9 mouse cellular contexts compared by ENCODE assay signal in genomic region chr17:36042055-36042454, GRCm38 (mm10). TPM values are rescaled to one million over a fixed set of nuclear protein-coding genes. Genes with fewer than 3 reads are reported as not detected.
DNase-seq lines count a peak whose midpoint lies in the region; ATAC-seq and TF ChIP-seq lines count a peak whose summit lies in the region.
"Not testable (repeated sequence)": the region's sequence is repeated elsewhere in the genome, so short reads cannot be mapped to it uniquely, and the experiment has no call there.
"Had no signal": no experiment of that assay in that cellular context is flagged by ENCODE, and none has a peak within 500 bp of the region (broad histone marks: within the 10 kb centered on the region; RNA-seq: fewer than 3 reads in every experiment).

No protein-coding gene starts in this region.

- WGBS in embryonic facial prominence, embryonic 12.5 days, result 1% methylated on average over 19 of the region's 19 CpGs
- 1% methylated on average over 18 of the region's 19 CpGs for WGBS in hindbrain, embryonic 12.5 days
- 5% methylated on average over 17 of the region's 19 CpGs for WGBS in lung, embryonic 15.5 days

- H3K9ac ChIP-seq in embryonic facial prominence, embryonic 12.5 days, result peak overlapping the region; percentile 60
- H3K9ac ChIP-seq in hindbrain, embryonic 12.5 days, result peak overlapping the region; percentile 55
- H3K9ac ChIP-seq in lung, embryonic 15.5 days, result peak overlapping the region; percentile 48

- not testable (repeated sequence) for H3K4me1 ChIP-seq in embryonic facial prominence, embryonic 12.5 days; hindbrain, embryonic 12.5 days; lung, embryonic 15.5 days

- TF ChIP-seq POLR2A in myocyte (IDR thresholded peaks at IDR 0.05; ENCODE audit: insufficient read length, low read depth), result not testable (repeated sequence)

- H3K27me3 ChIP-seq in embryonic facial prominence, embryonic 12.5 days; hindbrain, embryonic 12.5 days; lung, embryonic 15.5 days; myocyte (ENCODE audit: control insufficient read depth, insufficient read depth, insufficient read length): not testable (repeated sequence)

- peak overlapping the region; percentile 73 for H3K4me2 ChIP-seq in embryonic facial prominence, embryonic 12.5 days (replicated peaks)
- H3K4me2 ChIP-seq in hindbrain, embryonic 12.5 days (replicated peaks), result peak overlapping the region; percentile 68
- peak overlapping the region; percentile 81 for H3K4me2 ChIP-seq in lung, embryonic 15.5 days
- peak overlapping the region; percentile 79 for H3K4me2 ChIP-seq in myocyte (ENCODE audit: low read depth)

- not testable (repeated sequence) for H3ac ChIP-seq in myocyte (ENCODE audit: control insufficient read depth, insufficient read length)

- not testable (repeated sequence) for H3K9me3 ChIP-seq in embryonic facial prominence, embryonic 12.5 days; hindbrain, embryonic 12.5 days (replicated peaks); lung, embryonic 15.5 days

- H3K4me3 ChIP-seq in embryonic facial prominence, embryonic 12.5 days, result peak overlapping the region; percentile 39
- H3K4me3 ChIP-seq in hindbrain, embryonic 12.5 days, result peak overlapping the region; percentile 29
- peak overlapping the region; percentile 39 for H3K4me3 ChIP-seq in lung, embryonic 15.5 days
- H3K4me3 ChIP-seq in myocyte, result peak overlapping the region; percentile 24

- ATAC-seq in embryonic facial prominence, embryonic 12.5 days (ENCODE audit: insufficient number of reproducible peaks, insufficient read depth, low FRiP score, low TSS enrichment), result peak; percentile 81
- ATAC-seq in granulocyte monocyte progenitor cell, adult 5-6 weeks (replicated peaks; ENCODE audit: poor library complexity, severe bottlenecking), result peak; percentile 42
- ATAC-seq in hindbrain, embryonic 12.5 days (ENCODE audit: low FRiP score), result peak; percentile 67; the same call in 1 of the 2 replicates
- peak; percentile 70 for ATAC-seq in lung, embryonic 15.5 days (ENCODE audit: borderline replicate concordance, extremely low read depth, low FRiP score, low TSS enrichment)

- not testable (repeated sequence) for H3K79me2 ChIP-seq in myocyte (ENCODE audit: control insufficient read depth, insufficient read depth)

- not testable (repeated sequence) for H3K27ac ChIP-seq in embryonic facial prominence, embryonic 12.5 days; hindbrain, embryonic 12.5 days; lung, embryonic 15.5 days

- DNase-seq in adrenal gland, adult 18-20 months (ENCODE audit: low spot score in 2 of 2), result peak; percentile 29 to 35
- peak; percentile 12 to 16 for DNase-seq in layer of hippocampus, postnatal 36 days
- peak; percentile 47 for DNase-seq in thymus, postnatal 14 days

- H3K36me3 ChIP-seq in embryonic facial prominence, embryonic 12.5 days; hindbrain, embryonic 12.5 days; lung, embryonic 15.5 days; myocyte (ENCODE audit: control insufficient read depth, insufficient read depth): not testable (repeated sequence)

RNA-seq across cellular contexts. Expression of gene H2-T22, which starts 0.5 kb away (rescaled TPM):
- 10 to 100 TPM; 33.0 to 61.5 TPM for total RNA-seq in adrenal gland, adult 18-20 months (2021)
- polyA plus RNA-seq in embryonic facial prominence, embryonic 12.5 days (2016; fragmentation: Nextera tagmentation; extraction: Ambion mirVana), result 16.3 and 17.2 TPM in 2 replicates
- 34.5 and 35.7 TPM in 2 replicates for total RNA-seq in granulocyte monocyte progenitor cell, adult 5-6 weeks (2014; fragmentation: Nextera tagmentation)
- 39.2 and 39.4 TPM in 2 replicates for total RNA-seq in granulocyte monocyte progenitor cell, adult 5-6 weeks (2017)
- 7.8 and 9.2 TPM in 2 replicates for polyA plus RNA-seq in hindbrain, embryonic 12.5 days (2016; fragmentation: Nextera tagmentation; extraction: Ambion mirVana)
- 10 to 100 TPM in 1 of 2 experiments, 1 to 10 TPM in 1; 9.0 to 11.0 TPM for total RNA-seq in layer of hippocampus, postnatal 36 days (2021)
- polyA plus RNA-seq in lung, embryonic 15.5 days (2015; fragmentation: Nextera tagmentation; extraction: Ambion mirVana), result 16.1 and 18.4 TPM in 2 replicates
- 22.1 TPM for polyA plus RNA-seq in myocyte (2012; fragmentation: generic; extraction: Trizol)

RNA-seq across cellular contexts. Expression of gene Gm6034, which starts 0.7 kb away (rescaled TPM):
- not detected for total RNA-seq in adrenal gland, adult 18-20 months (2021)
- polyA plus RNA-seq in embryonic facial prominence, embryonic 12.5 days (2016; fragmentation: Nextera tagmentation; extraction: Ambion mirVana), result not detected in 2 replicates
- total RNA-seq in granulocyte monocyte progenitor cell, adult 5-6 weeks (2014; fragmentation: Nextera tagmentation), result not detected in 2 replicates
- total RNA-seq in granulocyte monocyte progenitor cell, adult 5-6 weeks (2017), result not detected in 2 replicates
- polyA plus RNA-seq in hindbrain, embryonic 12.5 days (2016; fragmentation: Nextera tagmentation; extraction: Ambion mirVana), result not detected in 2 replicates
- total RNA-seq in layer of hippocampus, postnatal 36 days (2021), result under 1 TPM in 1 of 2 experiments, not detected in 1; 0.22 TPM
- polyA plus RNA-seq in lung, embryonic 15.5 days (2015; fragmentation: Nextera tagmentation; extraction: Ambion mirVana), result not detected in 2 replicates
- polyA plus RNA-seq in myocyte (2012; fragmentation: generic; extraction: Trizol), result not detected
- total RNA-seq: heart, postnatal 25 days had no signal

RNA-seq across cellular contexts. Expression of gene H2-T23, which starts 9.4 kb away (rescaled TPM):
- 100 to 1,000 TPM in 1 of 2 experiments, 10 to 100 TPM in 1; 68.0 to 139 TPM for total RNA-seq in adrenal gland, adult 18-20 months (2021)
- 10.2 and 12.1 TPM in 2 replicates for polyA plus RNA-seq in embryonic facial prominence, embryonic 12.5 days (2016; fragmentation: Nextera tagmentation; extraction: Ambion mirVana)
- 49.1 and 55.7 TPM in 2 replicates for total RNA-seq in granulocyte monocyte progenitor cell, adult 5-6 weeks (2014; fragmentation: Nextera tagmentation)
- total RNA-seq in granulocyte monocyte progenitor cell, adult 5-6 weeks (2017), result 48.6 and 62.5 TPM in 2 replicates
- polyA plus RNA-seq in hindbrain, embryonic 12.5 days (2016; fragmentation: Nextera tagmentation; extraction: Ambion mirVana), result 4.5 and 5.1 TPM in 2 replicates
- total RNA-seq in layer of hippocampus, postnatal 36 days (2021), result 1 to 10 TPM; 4.7 to 5.0 TPM
- 6.1 and 8.4 TPM in 2 replicates for polyA plus RNA-seq in lung, embryonic 15.5 days (2015; fragmentation: Nextera tagmentation; extraction: Ambion mirVana)
- polyA plus RNA-seq in myocyte (2012; fragmentation: generic; extraction: Trizol), result 13.6 TPM

RNA-seq across cellular contexts. Expression of gene Gm11127, which starts 16.1 kb away (rescaled TPM):
- total RNA-seq in adrenal gland, adult 18-20 months (2021), result 10 to 100 TPM in 1 of 2 experiments, 1 to 10 TPM in 1; 7.0 to 18.8 TPM
- not detected in 2 replicates for polyA plus RNA-seq in embryonic facial prominence, embryonic 12.5 days (2016; fragmentation: Nextera tagmentation; extraction: Ambion mirVana)
- not detected in 2 replicates for total RNA-seq in granulocyte monocyte progenitor cell, adult 5-6 weeks (2014; fragmentation: Nextera tagmentation)
- total RNA-seq in granulocyte monocyte progenitor cell, adult 5-6 weeks (2017), result not detected in 2 replicates
- polyA plus RNA-seq in hindbrain, embryonic 12.5 days (2016; fragmentation: Nextera tagmentation; extraction: Ambion mirVana), result not detected in 2 replicates
- total RNA-seq in layer of hippocampus, postnatal 36 days (2021), result 1 to 10 TPM; 1.2 to 1.9 TPM
- polyA plus RNA-seq in lung, embryonic 15.5 days (2015; fragmentation: Nextera tagmentation; extraction: Ambion mirVana), result not detected in 2 replicates
- 0.23 TPM for polyA plus RNA-seq in myocyte (2012; fragmentation: generic; extraction: Trizol)

RNA-seq across cellular contexts. Expression of gene H2-T24, which starts 21.7 kb away (rescaled TPM):
- total RNA-seq in adrenal gland, adult 18-20 months (2021), result 1 to 10 TPM; 7.5 to 8.1 TPM
- 3.7 and 5.5 TPM in 2 replicates for polyA plus RNA-seq in embryonic facial prominence, embryonic 12.5 days (2016; fragmentation: Nextera tagmentation; extraction: Ambion mirVana)
- 2.1 and 4.6 TPM in 2 replicates for total RNA-seq in granulocyte monocyte progenitor cell, adult 5-6 weeks (2014; fragmentation: Nextera tagmentation)
- 7.8 and 8.8 TPM in 2 replicates for total RNA-seq in granulocyte monocyte progenitor cell, adult 5-6 weeks (2017)
- 5.5 and 5.6 TPM in 2 replicates for polyA plus RNA-seq in hindbrain, embryonic 12.5 days (2016; fragmentation: Nextera tagmentation; extraction: Ambion mirVana)
- 1 to 10 TPM; 2.5 to 2.8 TPM for total RNA-seq in layer of hippocampus, postnatal 36 days (2021)
- 2.2 and 3.2 TPM in 2 replicates for polyA plus RNA-seq in lung, embryonic 15.5 days (2015; fragmentation: Nextera tagmentation; extraction: Ambion mirVana)
- 0.47 TPM for polyA plus RNA-seq in myocyte (2012; fragmentation: generic; extraction: Trizol)
